Mouse (Mus musculus) midbrain, embryonic 11.5 days (tissue): ENCODE measurements around the gene Snx33. TPM values are rescaled to one million over a fixed set of nuclear protein-coding genes. Genes with fewer than 3 reads are reported as not detected.
A peak's percentile ranks its signal among the peaks of the same experiment; 100 is the strongest.

Experiments
- ATAC-seq: fragments of 200-750 bp; cut with Nextera tagmentation; 2 replicates; pipeline ENCODE4 v1.8.0; 2017; ENCODE audit warnings: moderate TSS enrichment, moderate library complexity; ENCODE audit not compliant: low FRiP score
- DNase-seq: peaks from one replicate; pipeline ENCODE4 v3.0.0; 2015; ENCODE audit warnings: low spot score; ENCODE audit errors: missing footprints
- H3K27ac ChIP-seq: fragments of 300-500 bp; sonication (generic); 2 replicates; pipeline ENCODE4 v1.5.1; 2014; ENCODE audit warnings: low read depth, low read length
- H3K27me3 ChIP-seq: fragments of 300-500 bp; sonication (generic); 2 replicates; pipeline ENCODE4 v1.6.1; 2014; ENCODE audit warnings: mild to moderate bottlenecking, low read length, moderate library complexity, mixed read lengths; ENCODE audit not compliant: control insufficient read depth, insufficient read depth
- H3K36me3 ChIP-seq: fragments of 300-500 bp; sonication (generic); 2 replicates; pipeline ENCODE4 v1.6.1; 2014; ENCODE audit warnings: mild to moderate bottlenecking, low read length, moderate library complexity, mixed read lengths; ENCODE audit not compliant: control insufficient read depth, insufficient read depth
- H3K4me1 ChIP-seq: fragments of 300-500 bp; sonication (generic); 2 replicates; pipeline ENCODE4 v1.6.1; 2014; ENCODE audit warnings: low read length; ENCODE audit not compliant: control insufficient read depth, insufficient read depth
- H3K4me2 ChIP-seq: fragments of 300-500 bp; sonication (generic); 2 replicates; pipeline ENCODE4 v1.6.1; 2014; ENCODE audit warnings: mild to moderate bottlenecking, moderate library complexity
- H3K4me3 ChIP-seq: fragments of 300-500 bp; sonication (generic); 2 replicates; pipeline ENCODE4 v1.5.1; 2014; ENCODE audit warnings: low read depth, low read length
- H3K9ac ChIP-seq: fragments of 300-500 bp; sonication (generic); 2 replicates; pipeline ENCODE4 v1.6.1; 2014; ENCODE audit warnings: low read length
- H3K9me3 ChIP-seq: fragments of 300-500 bp; sonication (generic); 2 replicates; pipeline ENCODE4 v1.6.1; 2016; ENCODE audit warnings: low read length; ENCODE audit not compliant: control insufficient read depth
- WGBS: fragments of 180-500 bp; shearing (Covaris S2); extraction: QIAGEN DNeasy Blood & Tissue Kit; methylation state at CpG from one replicate; pipeline ENCODE4 v1.1.7; 2014; 5-methylcytosine and 5-hydroxymethylcytosine counted together
- polyA plus RNA-seq: library from polyadenylated mRNA; unstranded; fragments of >200 nt; fragmentation: Nextera tagmentation; extraction: Ambion mirVana; gene quantifications from 2 replicates; pipeline ENCODE4 v1.2.1, GENCODE M21; 2014

Snx33 gene
- 4.8 and 4.9 TPM in 2 replicates for polyA plus RNA-seq

- Histone ChIP-seq H3K27ac (peak within 1 kb of the TSS; percentile 74), H3K4me2 (peak within 1 kb of the TSS; percentile 81), H3K4me3 (peak within 1 kb of the TSS; percentile 52), H3K9me3 (no peaks in the 10 kb centered on the region), H3K9ac (peak within 1 kb of the TSS; percentile 73), H3K27me3 (no peaks in the 10 kb centered on the region), H3K4me1 (peaks cover 24% of the 10 kb centered on the region), H3K36me3 (no peaks in the 10 kb centered on the region)
- DNase-seq (peak; percentile 98), ATAC-seq (peak; percentile 85)
- under 1% methylated on average over 43 of the region's 50 CpGs for WGBS
Observed at GRCm38 (mm10) chr9:56928041-56928811, at the start of gene Snx33. Gene Snx33, minus strand, starts transcription at chr9:56928371.

GRCm38 (mm10) chr9:56975199-56975598 lies 47.0 kb upstream of the Snx33 start:
- Histone ChIP-seq H3K4me3 (no peak overlapping the region), H3K27ac (no peak overlapping the region), H3K9ac (no peak overlapping the region), H3K4me2 (no peak overlapping the region), H3K36me3 (no peaks in the 10 kb centered on the region), H3K27me3 (no peaks in the 10 kb centered on the region), H3K9me3 (no peaks in the 10 kb centered on the region), H3K4me1 (no peaks in the 10 kb centered on the region)
- DNase-seq (no peak), ATAC-seq (no peak)
- WGBS, result 89% methylated on average over 3 of the region's 3 CpGs

GRCm38 (mm10) chr9:56973960-56974524 lies 45.9 kb upstream of the Snx33 start:
- no peaks in the 10 kb centered on the region for H3K36me3 ChIP-seq
- no peaks in the 10 kb centered on the region for H3K9me3 ChIP-seq
- H3K4me2 ChIP-seq, result no peak overlapping the region
- no peak overlapping the region for H3K4me3 ChIP-seq
- H3K4me1 ChIP-seq, result no peaks in the 10 kb centered on the region
- H3K9ac ChIP-seq, result no peak overlapping the region
- DNase-seq, result no peak
- no peak overlapping the region for H3K27ac ChIP-seq
- H3K27me3 ChIP-seq, result no peaks in the 10 kb centered on the region
- WGBS, result 90% methylated on average over 8 of the region's 8 CpGs
- ATAC-seq, result no peak

- Histone ChIP-seq H3K4me1 (no peaks in the 10 kb centered on the region), H3K9me3 (no peaks in the 10 kb centered on the region), H3K27me3 (no peaks in the 10 kb centered on the region), H3K9ac (no peak overlapping the region), H3K4me2 (no peak overlapping the region), H3K4me3 (no peak overlapping the region), H3K36me3 (no peaks in the 10 kb centered on the region), H3K27ac (no peak overlapping the region)
- WGBS, result 87% methylated on average over 2 of the region's 2 CpGs
- no peak for DNase-seq
- ATAC-seq, result no peak
Observed at GRCm38 (mm10) chr9:56970158-56970557, 42.0 kb upstream of the Snx33 start.

GRCm38 (mm10) chr9:56961591-56961990 lies 33.4 kb upstream of the Snx33 start:
- H3K9ac ChIP-seq, result no peak overlapping the region
- H3K27ac ChIP-seq, result no peak overlapping the region
- H3K4me2 ChIP-seq, result no peak overlapping the region
- no peak for ATAC-seq
- H3K4me3 ChIP-seq, result no peak overlapping the region
- WGBS, result 96% methylated on average over 3 of the region's 3 CpGs
- H3K36me3 ChIP-seq, result peaks cover 7% of the 10 kb centered on the region; the same call in 1 of the 2 replicates
- H3K4me1 ChIP-seq, result no peaks in the 10 kb centered on the region
- peaks cover 5% of the 10 kb centered on the region; the same call in 1 of the 2 replicates for H3K9me3 ChIP-seq
- DNase-seq, result no peak
- H3K27me3 ChIP-seq, result no peaks in the 10 kb centered on the region

GRCm38 (mm10) chr9:56958689-56959088 lies 30.5 kb upstream of the Snx33 start:
- peaks cover 7% of the 10 kb centered on the region; the same call in 1 of the 2 replicates for H3K36me3 ChIP-seq
- H3K9ac ChIP-seq, result no peak overlapping the region
- H3K27me3 ChIP-seq, result no peaks in the 10 kb centered on the region
- DNase-seq, result no peak
- H3K4me2 ChIP-seq, result no peak overlapping the region
- no peak overlapping the region for H3K4me3 ChIP-seq
- whole genome bisulfite sequencing, result 90% methylated on average over 2 of the region's 2 CpGs
- no peaks in the 10 kb centered on the region for H3K4me1 ChIP-seq
- H3K27ac ChIP-seq, result no peak overlapping the region
- ATAC-seq, result no peak
- H3K9me3 ChIP-seq, result peaks cover 5% of the 10 kb centered on the region; the same call in 1 of the 2 replicates

GRCm38 (mm10) chr9:56956966-56957675 lies 28.9 kb upstream of the Snx33 start:
- ATAC-seq (no peak), DNase-seq (no peak)
- WGBS, result 85% methylated on average over 7 of the region's 7 CpGs
- H3K4me3 ChIP-seq, result no peak overlapping the region
- H3K36me3 ChIP-seq, result 0 out of 2 replicates have a peak, but pooled peaks cover 2% of the 10 kb centered on the region
- peaks cover 5% of the 10 kb centered on the region; the same call in 1 of the 2 replicates for H3K9me3 ChIP-seq
- H3K27ac ChIP-seq, result no peak overlapping the region
- no peaks in the 10 kb centered on the region for H3K27me3 ChIP-seq
- no peaks in the 10 kb centered on the region for H3K4me1 ChIP-seq
- H3K9ac ChIP-seq, result no peak overlapping the region
- no peak overlapping the region for H3K4me2 ChIP-seq

GRCm38 (mm10) chr9:56953562-56953961 lies 25.4 kb upstream of the Snx33 start:
- Histone ChIP-seq H3K4me1 (peaks cover 10% of the 10 kb centered on the region), H3K4me2 (no peak overlapping the region), H3K4me3 (no peak overlapping the region), H3K36me3 (no peaks in the 10 kb centered on the region), H3K9ac (no peak overlapping the region), H3K27me3 (no peaks in the 10 kb centered on the region), H3K27ac (no peak overlapping the region), H3K9me3 (no peaks in the 10 kb centered on the region)
- no peak for DNase-seq
- 93% methylated on average over 1 of the region's 1 CpGs for WGBS
- ATAC-seq, result no peak
